Mouse (Mus musculus) erythroblast, adult 5-6 weeks (primary cell): ENCODE results near the gene Gm17657. TPM values are rescaled to one million over a fixed set of nuclear protein-coding genes. Genes with fewer than 3 reads are reported as not detected.

Experiments used
- total RNA-seq, 2 experiments: library from RNA; stranded (forward) in 1 of 2; stranded (reverse) in 1 of 2; fragments of 150-400 nt in 1 of 2; fragments of 200-764, 138-1000 nt in 1 of 2; gene quantifications; 2 replicates each; pipeline versions ENCODE4 v1.2.3 to v1.2.4; 2015 to 2017; ENCODE audit warnings: low replicate concordance in 2 of 2

Gm17657 gene
- total RNA-seq, 2 experiments from 2014 or later = 2.9 TPM; not detected in 1

Other genes with a start within 250 kb of the Gm17657 start
- 4.0 and 5.6 TPM in 2 replicates for gene Pi16, start 232.0 kb downstream of the Gm17657 start, total RNA-seq (2015; ENCODE audit: low replicate concordance)
- gene Pi16, start 232.0 kb downstream of the Gm17657 start, total RNA-seq (2017; ENCODE audit: low replicate concordance) = 5.4 and 9.5 TPM in 2 replicates
- gene Mtch1, start 201.7 kb downstream of the Gm17657 start, total RNA-seq (2015; ENCODE audit: low replicate concordance) = 19.2 and 28.0 TPM in 2 replicates
- 19.1 and 31.1 TPM in 2 replicates for gene Mtch1, start 201.7 kb downstream of the Gm17657 start, total RNA-seq (2017; ENCODE audit: low replicate concordance)
- gene Fgd2, start 188.7 kb downstream of the Gm17657 start, total RNA-seq (2015; ENCODE audit: low replicate concordance) = 3.3 TPM in 2 replicates
- gene Fgd2, start 188.7 kb downstream of the Gm17657 start, total RNA-seq (2017; ENCODE audit: low replicate concordance) = 2.5 and 4.3 TPM in 2 replicates
- 342 and 357 TPM in 2 replicates for gene Pim1, start 58.9 kb downstream of the Gm17657 start, total RNA-seq (2015; ENCODE audit: low replicate concordance)
- 725 and 933 TPM in 2 replicates for gene Pim1, start 58.9 kb downstream of the Gm17657 start, total RNA-seq (2017; ENCODE audit: low replicate concordance)
- 3.7 and 4.4 TPM in 2 replicates for gene Tbc1d22b, start 147 bp upstream of the Gm17657 start, total RNA-seq (2015; ENCODE audit: low replicate concordance)
- gene Tbc1d22b, start 147 bp upstream of the Gm17657 start, total RNA-seq (2017; ENCODE audit: low replicate concordance) = 0.51 and 1.3 TPM in 2 replicates
- not detected in 2 replicates for gene Tmem217, start 2.7 kb upstream of the Gm17657 start, total RNA-seq (2015; ENCODE audit: low replicate concordance)
- not detected in 2 replicates for gene Tmem217, start 2.7 kb upstream of the Gm17657 start, total RNA-seq (2017; ENCODE audit: low replicate concordance)
- 14.4 and 17.1 TPM in 2 replicates for gene Rnf8, start 65.2 kb upstream of the Gm17657 start, total RNA-seq (2015; ENCODE audit: low replicate concordance)
- gene Rnf8, start 65.2 kb upstream of the Gm17657 start, total RNA-seq (2017; ENCODE audit: low replicate concordance) = 6.8 and 37.2 TPM in 2 replicates
- 1.7 and 2.7 TPM in 2 replicates for gene Gm28043, start 65.2 kb upstream of the Gm17657 start, total RNA-seq (2015; ENCODE audit: low replicate concordance)
- gene Gm28043, start 65.2 kb upstream of the Gm17657 start, total RNA-seq (2017; ENCODE audit: low replicate concordance) = 20.6 and 22.0 TPM in 2 replicates
- gene Cmtr1, start 111.0 kb upstream of the Gm17657 start, total RNA-seq (2015; ENCODE audit: low replicate concordance) = 18.4 and 65.6 TPM in 2 replicates
- gene Cmtr1, start 111.0 kb upstream of the Gm17657 start, total RNA-seq (2017; ENCODE audit: low replicate concordance) = 239 and 340 TPM in 2 replicates
- gene Ccdc167, start 167.4 kb upstream of the Gm17657 start, total RNA-seq (2015; ENCODE audit: low replicate concordance) = 6.5 and 7.7 TPM in 2 replicates
- gene Ccdc167, start 167.4 kb upstream of the Gm17657 start, total RNA-seq (2017; ENCODE audit: low replicate concordance) = 4.5 and 9.6 TPM in 2 replicates